Mouse (Mus musculus): ENCODE measurements around the gene Fads6. TPM values are rescaled to one million over a fixed set of nuclear protein-coding genes. Genes with fewer than 3 reads are reported as not detected.
A peak's percentile ranks its signal among the peaks of the same experiment; 100 is the strongest.

Fads6 gene
- polyA plus RNA-seq, 1 experiment from 2014 or later, result 0.43 TPM

- 0 out of 2 replicates have a peak overlapping the region, but pooled peaks have one; percentile 85 for H3K4me2 ChIP-seq (replicated peaks)
- H3K9me3 ChIP-seq, result no peaks in the 10 kb centered on the region
- H3K27ac ChIP-seq, result no peak overlapping the region
- no peak for ATAC-seq
- H3K9ac ChIP-seq (replicated peaks), result no peak overlapping the region
- no peaks in the 10 kb centered on the region for H3K36me3 ChIP-seq
- H3K4me1 ChIP-seq (replicated peaks), result peaks cover 11% of the 10 kb centered on the region
- no peak overlapping the region for H3K4me3 ChIP-seq (replicated peaks)
- WGBS, result 63% methylated on average over 8 of the region's 8 CpGs
- H3K27me3 ChIP-seq, result peaks cover 17% of the 10 kb centered on the region; the same call in 1 of the 2 replicates
Measured at GRCm38 (mm10) chr11:115298160-115298559, 697 bp upstream of the Fads6 start.

- ATAC-seq, result no peak
- H3K4me2 ChIP-seq (replicated peaks), result peak overlapping the region; percentile 85
- H3K9me3 ChIP-seq, result no peaks in the 10 kb centered on the region
- H3K4me1 ChIP-seq (replicated peaks), result peaks cover 11% of the 10 kb centered on the region
- H3K4me3 ChIP-seq (replicated peaks), result peak overlapping the region; percentile 54
- no peak overlapping the region for H3K27ac ChIP-seq
- peak overlapping the region; percentile 70 for H3K9ac ChIP-seq (replicated peaks)
- H3K36me3 ChIP-seq, result no peaks in the 10 kb centered on the region
- WGBS, result 54% methylated on average over 21 of the region's 21 CpGs
- peaks cover 17% of the 10 kb centered on the region; the same call in 1 of the 2 replicates for H3K27me3 ChIP-seq
Measured at GRCm38 (mm10) chr11:115296471-115297210, 822 bp downstream of the Fads6 start.

- H3K27ac ChIP-seq, result no peak overlapping the region
- WGBS, result 91% methylated on average over 11 of the region's 11 CpGs
- peaks cover 17% of the 10 kb centered on the region; the same call in 1 of the 2 replicates for H3K27me3 ChIP-seq
- H3K4me1 ChIP-seq (replicated peaks), result peaks cover 11% of the 10 kb centered on the region
- H3K9me3 ChIP-seq, result no peaks in the 10 kb centered on the region
- H3K4me2 ChIP-seq (replicated peaks), result no peak overlapping the region
- no peak overlapping the region for H3K9ac ChIP-seq (replicated peaks)
- no peak overlapping the region for H3K4me3 ChIP-seq (replicated peaks)
- H3K36me3 ChIP-seq, result no peaks in the 10 kb centered on the region
- ATAC-seq, result no peak
Measured at GRCm38 (mm10) chr11:115295939-115296338, 1.5 kb downstream of the Fads6 start.

GRCm38 (mm10) chr11:115292631-115293375 lies 4.7 kb downstream of the Fads6 start:
- H3K27me3 ChIP-seq, result peaks cover 11% of the 10 kb centered on the region; the same call in 1 of the 2 replicates
- ATAC-seq, result no peak
- H3K9ac ChIP-seq (replicated peaks), result no peak overlapping the region
- 71% methylated on average over 14 of the region's 14 CpGs for WGBS
- no peak overlapping the region for H3K27ac ChIP-seq
- no peaks in the 10 kb centered on the region for H3K36me3 ChIP-seq
- no peak overlapping the region for H3K4me3 ChIP-seq (replicated peaks)
- peaks cover 11% of the 10 kb centered on the region for H3K4me1 ChIP-seq (replicated peaks)
- no peak overlapping the region for H3K4me2 ChIP-seq (replicated peaks)
- no peaks in the 10 kb centered on the region for H3K9me3 ChIP-seq

GRCm38 (mm10) chr11:115291503-115291902 lies 6.0 kb downstream of the Fads6 start:
- no peak overlapping the region for H3K4me2 ChIP-seq (replicated peaks)
- H3K36me3 ChIP-seq, result no peaks in the 10 kb centered on the region
- H3K4me1 ChIP-seq (replicated peaks), result peaks cover 7% of the 10 kb centered on the region; the same call in 1 of the 2 replicates
- no peak overlapping the region for H3K4me3 ChIP-seq (replicated peaks)
- no peak overlapping the region for H3K9ac ChIP-seq (replicated peaks)
- H3K27ac ChIP-seq, result no peak overlapping the region
- H3K9me3 ChIP-seq, result no peaks in the 10 kb centered on the region
- peaks cover 6% of the 10 kb centered on the region; the same call in 1 of the 2 replicates for H3K27me3 ChIP-seq
- no peak for ATAC-seq
- WGBS, result 81% methylated on average over 10 of the region's 10 CpGs

DNA sequence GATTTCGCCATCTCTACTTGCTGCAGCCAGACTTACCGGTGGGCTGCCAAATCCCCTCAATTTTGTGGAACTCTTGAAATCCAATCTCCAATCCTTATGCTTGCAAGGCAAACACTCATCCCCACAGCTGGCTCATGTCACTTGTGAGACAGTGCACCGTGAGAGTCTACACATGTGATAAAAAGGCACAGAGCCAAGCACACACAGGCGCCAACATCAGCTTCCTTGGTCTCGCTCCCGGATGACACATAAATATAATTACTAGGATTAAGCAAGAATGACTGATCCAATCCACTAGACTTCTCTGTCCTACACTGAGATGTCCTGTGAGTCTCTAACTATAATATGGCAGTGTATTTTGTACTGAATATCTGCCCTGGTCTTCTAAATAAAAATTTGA lies 6.5 kb downstream of the Fads6 start:
- H3K36me3 ChIP-seq, result no peaks in the 10 kb centered on the region
- WGBS, result 90% methylated on average over 6 of the region's 6 CpGs
- no peak for ATAC-seq
- H3K4me2 ChIP-seq (replicated peaks), result no peak overlapping the region
- no peak overlapping the region for H3K4me3 ChIP-seq (replicated peaks)
- H3K9ac ChIP-seq (replicated peaks), result no peak overlapping the region
- no peaks in the 10 kb centered on the region for H3K9me3 ChIP-seq
- H3K4me1 ChIP-seq (replicated peaks), result peaks cover 10% of the 10 kb centered on the region; the same call in 1 of the 2 replicates
- no peak overlapping the region for H3K27ac ChIP-seq
- 0 out of 2 replicates have a peak, but pooled peaks cover under 1% of the 10 kb centered on the region for H3K27me3 ChIP-seq

DNA sequence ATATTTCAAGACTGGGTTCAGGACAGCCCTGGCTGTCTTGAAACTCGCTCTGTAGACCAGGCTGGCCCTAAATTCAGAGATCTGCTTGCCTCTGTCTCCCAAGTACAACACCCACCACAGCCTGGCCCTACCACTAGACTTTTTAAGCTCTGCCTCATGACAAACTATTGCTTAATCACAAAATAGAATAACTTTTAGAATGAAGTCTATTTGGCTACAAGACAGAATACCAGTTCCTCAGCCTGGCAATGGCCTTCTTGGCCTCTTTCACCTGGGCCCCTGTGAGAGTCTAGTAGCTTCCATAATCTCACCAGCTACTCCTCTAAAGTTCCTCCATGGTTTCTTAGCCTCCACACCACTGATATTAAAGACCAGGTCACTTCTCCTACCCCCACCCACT lies 7.1 kb downstream of the Fads6 start:
- Histone ChIP-seq H3K4me1 (replicated peaks) (peaks cover 10% of the 10 kb centered on the region; the same call in 1 of the 2 replicates), H3K9ac (replicated peaks) (no peak overlapping the region), H3K4me3 (replicated peaks) (no peak overlapping the region), H3K36me3 (no peaks in the 10 kb centered on the region), H3K27ac (no peak overlapping the region), H3K27me3 (no peaks in the 10 kb centered on the region), H3K9me3 (no peaks in the 10 kb centered on the region), H3K4me2 (replicated peaks) (no peak overlapping the region)
- no peak for ATAC-seq
- WGBS, result 93% methylated on average over 1 of the region's 1 CpGs

DNA sequence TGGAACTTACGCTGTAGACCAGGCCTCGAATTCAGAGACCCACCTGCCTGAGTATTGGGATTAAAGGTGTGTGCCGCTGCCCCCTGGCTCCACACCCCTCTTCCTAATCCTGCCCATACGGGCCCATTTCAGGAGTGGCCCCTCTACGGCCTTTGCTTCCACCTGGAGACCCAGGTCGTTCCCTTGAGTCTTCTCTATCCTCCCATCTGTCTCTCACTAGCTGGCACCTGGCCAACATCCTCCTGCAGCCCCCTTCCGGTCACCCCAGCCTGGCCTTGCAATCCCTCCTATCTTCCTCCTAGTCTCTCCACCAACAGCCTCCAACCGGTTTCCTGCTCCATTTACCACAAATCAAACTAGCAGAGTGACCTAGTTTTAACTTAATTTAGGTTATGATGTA lies 7.6 kb downstream of the Fads6 start:
- peaks cover 10% of the 10 kb centered on the region; the same call in 1 of the 2 replicates for H3K4me1 ChIP-seq (replicated peaks)
- H3K9ac ChIP-seq (replicated peaks), result no peak overlapping the region
- H3K4me2 ChIP-seq (replicated peaks), result no peak overlapping the region
- H3K36me3 ChIP-seq, result no peaks in the 10 kb centered on the region
- no peak for ATAC-seq
- no peaks in the 10 kb centered on the region for H3K9me3 ChIP-seq
- H3K4me3 ChIP-seq (replicated peaks), result no peak overlapping the region
- H3K27ac ChIP-seq, result no peak overlapping the region
- WGBS, result 90% methylated on average over 8 of the region's 8 CpGs
- no peaks in the 10 kb centered on the region for H3K27me3 ChIP-seq

- Histone ChIP-seq H3K27me3 (no peaks in the 10 kb centered on the region), H3K4me3 (replicated peaks) (no peak overlapping the region), H3K9ac (replicated peaks) (no peak overlapping the region), H3K27ac (no peak overlapping the region), H3K4me1 (replicated peaks) (peaks cover 10% of the 10 kb centered on the region; the same call in 1 of the 2 replicates), H3K4me2 (replicated peaks) (no peak overlapping the region), H3K9me3 (no peaks in the 10 kb centered on the region), H3K36me3 (no peaks in the 10 kb centered on the region)
- 77% methylated on average over 2 of the region's 2 CpGs for WGBS
- ATAC-seq, result no peak
Measured at GRCm38 (mm10) chr11:115288305-115288704, 9.2 kb downstream of the Fads6 start.

DNA sequence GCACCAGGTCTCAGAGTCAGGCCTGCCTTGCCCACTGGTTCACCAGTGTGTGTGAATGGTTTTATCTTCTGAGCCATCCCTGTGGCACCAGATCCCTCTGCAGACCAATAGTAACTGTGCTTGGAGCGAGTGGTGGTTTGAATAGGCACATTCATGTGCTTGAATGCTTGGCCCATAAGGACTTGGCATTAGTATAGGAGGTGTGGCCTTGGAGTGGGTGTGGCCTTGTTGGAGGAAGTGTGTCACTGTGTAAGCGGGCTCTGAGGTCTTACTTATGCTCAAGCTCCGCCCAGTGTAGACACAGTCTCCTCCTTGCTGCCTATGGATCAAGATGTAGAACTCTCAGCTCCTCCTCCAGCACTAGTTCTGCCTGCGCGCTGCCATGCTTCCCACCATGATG lies 10.1 kb downstream of the Fads6 start:
- peaks cover 10% of the 10 kb centered on the region; the same call in 1 of the 2 replicates for H3K4me1 ChIP-seq (replicated peaks)
- H3K27ac ChIP-seq, result no peak overlapping the region
- no peaks in the 10 kb centered on the region for H3K27me3 ChIP-seq
- ATAC-seq, result no peak
- no peak overlapping the region for H3K9ac ChIP-seq (replicated peaks)
- H3K9me3 ChIP-seq, result no peaks in the 10 kb centered on the region
- H3K4me3 ChIP-seq (replicated peaks), result no peak overlapping the region
- 85% methylated on average over 5 of the region's 5 CpGs for WGBS
- no peak overlapping the region for H3K4me2 ChIP-seq (replicated peaks)
- no peaks in the 10 kb centered on the region for H3K36me3 ChIP-seq

DNA sequence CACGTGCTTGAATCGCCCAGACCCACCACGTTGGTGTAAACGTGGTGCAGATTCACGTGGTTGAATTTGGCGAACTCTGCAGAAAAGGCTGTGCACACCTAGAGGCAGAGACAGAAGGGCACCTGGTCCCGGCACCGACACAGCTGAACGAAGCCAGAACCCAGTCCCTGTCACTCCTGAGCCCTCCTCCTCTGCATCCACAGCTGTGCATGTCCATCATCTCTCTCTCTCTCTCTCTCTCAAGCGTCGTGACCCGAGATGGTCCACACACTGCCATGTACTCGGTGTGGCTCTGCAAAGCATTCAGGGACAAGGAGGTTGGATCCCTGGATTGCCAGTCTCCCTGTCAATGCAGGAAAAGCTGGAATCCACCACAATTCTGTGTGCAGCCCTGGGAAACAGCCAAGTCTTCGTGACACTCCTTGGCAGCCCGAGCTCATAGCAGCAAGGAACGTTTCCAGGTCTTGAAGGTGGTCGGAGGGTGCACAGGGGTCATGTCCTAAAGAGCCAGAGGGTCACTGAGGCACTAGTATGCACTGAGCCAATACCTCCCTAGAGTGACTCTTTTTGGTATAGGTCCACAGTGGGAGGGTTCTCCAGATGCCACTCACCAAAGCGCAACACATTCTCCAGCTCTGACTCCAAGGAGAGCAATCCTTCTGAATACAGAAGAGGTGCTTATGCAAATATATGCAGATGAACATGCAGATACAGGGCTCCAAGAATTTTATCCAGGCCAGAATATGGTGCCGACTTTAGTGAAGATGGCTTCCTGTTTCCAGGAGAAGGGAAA lies 11.1 kb downstream of the Fads6 start:
- ATAC-seq, result no peak
- Histone ChIP-seq H3K4me2 (replicated peaks) (no peak overlapping the region), H3K9me3 (no peaks in the 10 kb centered on the region), H3K27ac (no peak overlapping the region), H3K27me3 (no peaks in the 10 kb centered on the region), H3K9ac (replicated peaks) (no peak overlapping the region), H3K4me1 (replicated peaks) (peaks cover 10% of the 10 kb centered on the region; the same call in 1 of the 2 replicates), H3K36me3 (no peaks in the 10 kb centered on the region), H3K4me3 (replicated peaks) (no peak overlapping the region)
- 78% methylated on average over 19 of the region's 19 CpGs for WGBS
